Mouse (Mus musculus): Measurements from ENCODE around the gene Gm609. TPM values are rescaled to one million over a fixed set of nuclear protein-coding genes. Genes with fewer than 3 reads are reported as not detected.

The Gm609 gene
- polyA plus RNA-seq, 1 experiment = 0.43 TPM

GRCm38 (mm10) chr16:45390286-45390956 lies 102.3 kb downstream of the Gm609 start:
- TF ChIP-seq POLR2A (IDR thresholded peaks at IDR 0.05; ENCODE audit: borderline replicate concordance, insufficient read depth, low read length) (no peak), CTCF (IDR thresholded peaks at IDR 0.05; ENCODE audit: borderline replicate concordance, insufficient read depth, low read depth, low read length) (no peak)
- DNase-seq = no peak
- H3K27me3 ChIP-seq (ENCODE audit: control insufficient read depth, insufficient read depth, low read length) = no peaks in the 10 kb centered on the region; the same call in 1 of the 2 replicates
- no peak overlapping the region for H3K27ac ChIP-seq (ENCODE audit: insufficient read depth, low read length)
- WGBS = 62% methylated on average over 5 of the region's 5 CpGs
- H3K4me1 ChIP-seq (ENCODE audit: control insufficient read depth, insufficient read depth, low read length) = no peaks in the 10 kb centered on the region
- H3K4me3 ChIP-seq (replicated peaks; ENCODE audit: insufficient read depth, low read depth, low read length) = no peak overlapping the region

- Histone ChIP-seq H3K4me1 (ENCODE audit: control insufficient read depth, insufficient read depth, low read length) (no peaks in the 10 kb centered on the region), H3K4me3 (replicated peaks; ENCODE audit: insufficient read depth, low read depth, low read length) (no peak overlapping the region), H3K27ac (ENCODE audit: insufficient read depth, low read length) (no peak overlapping the region), H3K27me3 (ENCODE audit: control insufficient read depth, insufficient read depth, low read length) (no peaks in the 10 kb centered on the region)
- 85% methylated on average over 2 of the region's 2 CpGs for WGBS
- no peak for DNase-seq
- TF ChIP-seq CTCF (IDR thresholded peaks at IDR 0.05; ENCODE audit: borderline replicate concordance, insufficient read depth, low read depth, low read length) (no peak), POLR2A (IDR thresholded peaks at IDR 0.05; ENCODE audit: borderline replicate concordance, insufficient read depth, low read length) (no peak)
Measured at GRCm38 (mm10) chr16:45389833-45390232, 102.9 kb downstream of the Gm609 start.

GRCm38 (mm10) chr16:45389041-45389440 lies 103.7 kb downstream of the Gm609 start:
- Histone ChIP-seq H3K27ac (ENCODE audit: insufficient read depth, low read length) (no peak overlapping the region), H3K27me3 (ENCODE audit: control insufficient read depth, insufficient read depth, low read length) (no peaks in the 10 kb centered on the region), H3K4me3 (replicated peaks; ENCODE audit: insufficient read depth, low read depth, low read length) (no peak overlapping the region), H3K4me1 (ENCODE audit: control insufficient read depth, insufficient read depth, low read length) (no peaks in the 10 kb centered on the region)
- TF ChIP-seq POLR2A (IDR thresholded peaks at IDR 0.05; ENCODE audit: borderline replicate concordance, insufficient read depth, low read length) = no peak
- no peak for TF ChIP-seq CTCF (IDR thresholded peaks at IDR 0.05; ENCODE audit: borderline replicate concordance, insufficient read depth, low read depth, low read length)
- DNase-seq = no peak
- WGBS = 93% methylated on average over 2 of the region's 2 CpGs

GRCm38 (mm10) chr16:45381811-45382210 lies 111.0 kb downstream of the Gm609 start:
- no peak overlapping the region for H3K27ac ChIP-seq (ENCODE audit: insufficient read depth, low read length)
- TF ChIP-seq CTCF (IDR thresholded peaks at IDR 0.05; ENCODE audit: borderline replicate concordance, insufficient read depth, low read depth, low read length) = no peak
- TF ChIP-seq POLR2A (IDR thresholded peaks at IDR 0.05; ENCODE audit: borderline replicate concordance, insufficient read depth, low read length) = no peak

GRCm38 (mm10) chr16:45378959-45379358 lies 113.8 kb downstream of the Gm609 start:
- no peak for TF ChIP-seq POLR2A (IDR thresholded peaks at IDR 0.05; ENCODE audit: borderline replicate concordance, insufficient read depth, low read length)
- no peak for TF ChIP-seq CTCF (IDR thresholded peaks at IDR 0.05; ENCODE audit: borderline replicate concordance, insufficient read depth, low read depth, low read length)
- WGBS = 89% methylated on average over 3 of the region's 3 CpGs
- no peaks in the 10 kb centered on the region for H3K4me1 ChIP-seq (ENCODE audit: control insufficient read depth, insufficient read depth, low read length)
- H3K27ac ChIP-seq (ENCODE audit: insufficient read depth, low read length) = no peak overlapping the region
- no peak for DNase-seq
- H3K27me3 ChIP-seq (ENCODE audit: control insufficient read depth, insufficient read depth, low read length) = no peaks in the 10 kb centered on the region; the same call in 1 of the 2 replicates
- H3K4me3 ChIP-seq (replicated peaks; ENCODE audit: insufficient read depth, low read depth, low read length) = no peak overlapping the region

More at GRCm38 (mm10) chr16:45381811-45382210, 111.0 kb downstream of the Gm609 start:
- DNase-seq = no peak
- WGBS = 69% methylated on average over 3 of the region's 3 CpGs
- H3K4me1 ChIP-seq (ENCODE audit: control insufficient read depth, insufficient read depth, low read length) = no peaks in the 10 kb centered on the region
- no peak overlapping the region for H3K4me3 ChIP-seq (replicated peaks; ENCODE audit: insufficient read depth, low read depth, low read length)
- H3K27me3 ChIP-seq (ENCODE audit: control insufficient read depth, insufficient read depth, low read length) = no peaks in the 10 kb centered on the region; the same call in 1 of the 2 replicates

GRCm38 (mm10) chr16:45378147-45378943 lies 114.4 kb downstream of the Gm609 start:
- DNase-seq = no peak
- WGBS = 96% methylated on average over 5 of the region's 5 CpGs
- TF ChIP-seq POLR2A (IDR thresholded peaks at IDR 0.05; ENCODE audit: borderline replicate concordance, insufficient read depth, low read length) = no peak
- no peak for TF ChIP-seq CTCF (IDR thresholded peaks at IDR 0.05; ENCODE audit: borderline replicate concordance, insufficient read depth, low read depth, low read length)
- H3K27me3 ChIP-seq (ENCODE audit: control insufficient read depth, insufficient read depth, low read length) = no peaks in the 10 kb centered on the region; the same call in 1 of the 2 replicates
- H3K27ac ChIP-seq (ENCODE audit: insufficient read depth, low read length) = no peak overlapping the region
- no peaks in the 10 kb centered on the region for H3K4me1 ChIP-seq (ENCODE audit: control insufficient read depth, insufficient read depth, low read length)
- H3K4me3 ChIP-seq (replicated peaks; ENCODE audit: insufficient read depth, low read depth, low read length) = no peak overlapping the region

GRCm38 (mm10) chr16:45377332-45377731 lies 115.4 kb downstream of the Gm609 start:
- no peak overlapping the region for H3K4me3 ChIP-seq (replicated peaks; ENCODE audit: insufficient read depth, low read depth, low read length)
- DNase-seq = no peak
- no peak overlapping the region for H3K27ac ChIP-seq (ENCODE audit: insufficient read depth, low read length)
- no peak for TF ChIP-seq POLR2A (IDR thresholded peaks at IDR 0.05; ENCODE audit: borderline replicate concordance, insufficient read depth, low read length)
- TF ChIP-seq CTCF (IDR thresholded peaks at IDR 0.05; ENCODE audit: borderline replicate concordance, insufficient read depth, low read depth, low read length) = no peak
- 90% methylated on average over 4 of the region's 4 CpGs for whole genome bisulfite sequencing
- H3K4me1 ChIP-seq (ENCODE audit: control insufficient read depth, insufficient read depth, low read length) = no peaks in the 10 kb centered on the region
- no peaks in the 10 kb centered on the region; the same call in 1 of the 2 replicates for H3K27me3 ChIP-seq (ENCODE audit: control insufficient read depth, insufficient read depth, low read length)

All from cerebellum, adult 2 months (tissue).